Mouse (Mus musculus) adipose tissue, adult 10 weeks (tissue): ENCODE measurements around the gene Fgf3. TPM values are rescaled to one million over a fixed set of nuclear protein-coding genes. Genes with fewer than 3 reads are reported as not detected.

Source experiments
- polyA plus RNA-seq: library from polyadenylated mRNA; stranded (reverse); fragments of 350-450 nt; fragmentation: Illumina TruSeq; extraction: RNeasy Lipid Tissue Mini Kit (QIAGEN cat#74804); gene quantifications from one replicate; pipeline ENCODE4 v1.2.3, GENCODE M21; 2014; ENCODE audit warnings: low read depth, low replicate concordance

Fgf3 gene
- not detected for polyA plus RNA-seq

GRCm38 (mm10) chr7:144837891-144838488 lies at the start of gene Fgf3:
Fgf3 (plus strand) TSS chr7:144838083.

GRCm38 (mm10) chr7:144847067-144847466 lies 9.2 kb downstream of the Fgf3 start, which contains the start of gene Fgf4:
Fgf4 (plus strand) TSS chr7:144847367.

Other genes starting within 250 kb of the Fgf3 start
- gene Ano1, start 86.1 kb upstream of the Fgf3 start, polyA plus RNA-seq = 80.2 TPM
- gene Fgf4, start 9.3 kb downstream of the Fgf3 start, polyA plus RNA-seq = not detected
- not detected for gene Fgf15, start 58.4 kb downstream of the Fgf3 start, polyA plus RNA-seq
- 25.6 TPM for gene LTO1, start 77.0 kb downstream of the Fgf3 start, polyA plus RNA-seq
- 56.8 TPM for gene Ccnd1, start 101.8 kb downstream of the Fgf3 start, polyA plus RNA-seq